Mouse (Mus musculus): ENCODE results near the gene Rev3l. TPM values are rescaled to one million over a fixed set of nuclear protein-coding genes. Genes with fewer than 3 reads are reported as not detected.

Rev3l gene
- polyA plus RNA-seq, 1 experiment from 2014 or later, result 14.9 TPM

GRCm38 (mm10) chr10:39811507-39811906 lies 79.6 kb downstream of the Rev3l start:
- no peaks in the 10 kb centered on the region for H3K4me1 ChIP-seq

GRCm38 (mm10) chr10:39842621-39843020 lies 110.7 kb downstream of the Rev3l start:
- WGBS, result 77% methylated on average over 1 of the region's 1 CpGs
- no peaks in the 10 kb centered on the region for H3K27me3 ChIP-seq
- no peak overlapping the region for H3K27ac ChIP-seq
- peaks cover 39% of the 10 kb centered on the region for H3K36me3 ChIP-seq
- H3K4me2 ChIP-seq (replicated peaks), result no peak overlapping the region
- H3K9ac ChIP-seq, result no peak overlapping the region
- no peak for ATAC-seq (ENCODE audit: low FRiP score, low read depth)
- no peaks in the 10 kb centered on the region for H3K4me1 ChIP-seq
- H3K4me3 ChIP-seq, result no peak overlapping the region
- no peaks in the 10 kb centered on the region for H3K9me3 ChIP-seq

More at GRCm38 (mm10) chr10:39811507-39811906, 79.6 kb downstream of the Rev3l start:
- H3K9ac ChIP-seq, result no peak overlapping the region
- H3K27ac ChIP-seq, result no peak overlapping the region
- no peaks in the 10 kb centered on the region for H3K9me3 ChIP-seq
- WGBS, result 74% methylated on average over 3 of the region's 3 CpGs
- no peak overlapping the region for H3K4me3 ChIP-seq
- no peaks in the 10 kb centered on the region for H3K27me3 ChIP-seq
- no peak for ATAC-seq (ENCODE audit: low FRiP score, low read depth)
- H3K4me2 ChIP-seq (replicated peaks), result no peak overlapping the region
- peaks cover 56% of the 10 kb centered on the region for H3K36me3 ChIP-seq

DNA sequence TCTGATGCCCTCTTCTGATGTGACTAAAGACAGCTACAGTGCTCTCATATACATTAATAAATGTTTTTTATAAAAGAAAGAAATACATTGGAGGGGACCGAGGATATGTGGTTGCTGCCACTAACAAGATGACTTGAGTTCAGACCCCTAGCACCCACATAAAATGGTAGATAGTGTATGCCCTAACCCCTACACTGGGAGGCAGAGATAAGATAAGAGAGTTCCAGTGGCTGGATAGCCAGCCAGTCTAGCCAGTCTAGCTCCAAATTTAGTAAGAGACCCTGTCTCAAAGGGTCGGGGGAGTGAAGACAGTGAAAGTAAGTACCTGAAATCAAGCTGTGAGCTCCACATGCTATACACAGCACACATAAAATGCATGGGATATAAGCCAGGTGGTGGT lies 133.6 kb downstream of the Rev3l start:
- no peak for ATAC-seq (ENCODE audit: low FRiP score, low read depth)
- H3K27ac ChIP-seq, result no peak overlapping the region
- no peaks in the 10 kb centered on the region for H3K27me3 ChIP-seq
- H3K36me3 ChIP-seq, result peaks cover 67% of the 10 kb centered on the region
- H3K4me2 ChIP-seq (replicated peaks), result no peak overlapping the region
- no peaks in the 10 kb centered on the region for H3K4me1 ChIP-seq
- 84% methylated on average over 2 of the region's 2 CpGs for WGBS
- H3K9me3 ChIP-seq, result no peaks in the 10 kb centered on the region
- H3K4me3 ChIP-seq, result no peak overlapping the region
- H3K9ac ChIP-seq, result no peak overlapping the region

- no peak overlapping the region for H3K4me2 ChIP-seq (replicated peaks)
- no peaks in the 10 kb centered on the region for H3K4me1 ChIP-seq
- no peak for ATAC-seq (ENCODE audit: low FRiP score, low read depth)
- no peak overlapping the region for H3K27ac ChIP-seq
- peaks cover 17% of the 10 kb centered on the region for H3K36me3 ChIP-seq
- H3K9me3 ChIP-seq, result no peaks in the 10 kb centered on the region
- H3K9ac ChIP-seq, result no peak overlapping the region
- H3K4me3 ChIP-seq, result no peak overlapping the region
- WGBS, result 63% methylated on average over 3 of the region's 3 CpGs
- no peaks in the 10 kb centered on the region for H3K27me3 ChIP-seq
Observed at GRCm38 (mm10) chr10:39888621-39889020, 156.7 kb downstream of the Rev3l start.

DNA sequence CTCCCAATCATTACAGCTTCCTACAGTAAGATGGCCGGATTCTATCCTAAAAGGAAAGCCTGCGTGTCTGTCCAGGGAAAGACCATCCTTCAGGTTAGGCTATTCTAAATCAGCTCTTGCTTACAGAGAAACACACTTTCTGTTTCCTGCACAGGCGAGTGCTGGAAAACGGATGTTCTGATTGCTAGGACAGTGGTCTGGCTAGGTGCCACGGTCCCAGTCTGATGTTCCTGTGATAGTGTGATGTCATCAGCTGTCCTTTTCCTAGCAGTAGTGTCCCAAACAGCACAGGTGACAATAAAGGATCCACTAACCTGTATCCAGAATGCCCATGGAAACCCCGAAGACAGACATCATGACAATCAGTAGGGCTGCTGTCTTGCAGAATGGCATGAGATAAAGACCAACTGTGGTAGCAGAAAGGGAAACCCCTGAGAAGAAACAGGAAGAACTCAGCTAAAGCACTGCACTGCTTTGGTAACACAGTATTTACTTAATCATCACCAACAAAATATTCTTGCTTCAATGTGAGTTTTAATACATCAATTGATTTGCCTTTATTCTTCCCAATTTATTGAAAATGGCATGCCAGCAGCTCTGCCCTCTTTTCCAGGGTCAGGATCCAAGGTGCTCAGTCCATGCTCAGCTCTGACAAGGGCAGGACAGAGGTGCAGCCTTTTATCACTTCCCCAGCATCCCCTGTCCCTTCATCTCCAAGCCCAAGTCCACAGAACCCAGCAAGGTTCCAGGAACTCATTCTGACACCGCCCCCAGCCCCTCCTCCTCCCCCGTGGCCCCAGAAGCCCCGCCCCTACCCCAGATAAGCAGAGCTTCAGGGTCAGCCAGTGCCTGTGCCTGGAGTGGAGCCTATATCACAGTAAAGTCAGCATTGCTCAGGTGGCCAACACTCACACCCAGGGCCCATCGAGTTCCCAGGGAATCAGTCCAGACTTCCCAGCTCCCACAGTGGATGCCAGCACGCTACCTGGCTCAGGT lies 162.1 kb downstream of the Rev3l start:
- Histone ChIP-seq H3K36me3 (peaks cover 18% of the 10 kb centered on the region), H3K27ac (no peak overlapping the region), H3K9me3 (no peaks in the 10 kb centered on the region), H3K4me1 (peaks cover 7% of the 10 kb centered on the region; the same call in 1 of the 2 replicates), H3K9ac (no peak overlapping the region), H3K4me2 (replicated peaks) (no peak overlapping the region), H3K27me3 (no peaks in the 10 kb centered on the region), H3K4me3 (no peak overlapping the region)
- 72% methylated on average over 11 of the region's 11 CpGs for WGBS
- ATAC-seq (ENCODE audit: low FRiP score, low read depth), result no peak

DNA sequence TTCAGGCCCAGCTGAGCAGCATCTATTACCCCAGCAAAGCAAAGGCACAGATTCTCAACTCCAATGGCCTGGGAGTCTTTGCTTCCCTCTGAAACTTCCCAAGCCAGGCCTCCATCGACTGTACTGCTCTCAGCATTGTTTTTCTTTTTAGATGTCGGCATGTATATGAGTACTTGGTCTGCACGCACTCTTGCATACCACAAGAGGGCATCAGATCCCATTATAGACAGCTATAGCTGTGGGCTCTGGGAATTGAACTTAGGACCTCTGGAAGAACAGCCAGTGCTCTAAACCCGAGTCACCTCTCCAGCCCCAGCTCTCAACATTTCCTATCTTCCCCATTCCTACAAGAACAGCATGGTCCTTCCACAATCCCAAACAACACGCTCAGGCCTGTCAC lies 164.6 kb downstream of the Rev3l start:
- ATAC-seq (ENCODE audit: low FRiP score, low read depth), result no peak
- no peak overlapping the region for H3K4me3 ChIP-seq
- H3K27ac ChIP-seq, result no peak overlapping the region
- H3K9ac ChIP-seq, result no peak overlapping the region
- H3K9me3 ChIP-seq, result no peaks in the 10 kb centered on the region
- peaks cover 12% of the 10 kb centered on the region for H3K36me3 ChIP-seq
- 86% methylated on average over 5 of the region's 5 CpGs for WGBS
- no peaks in the 10 kb centered on the region for H3K27me3 ChIP-seq
- H3K4me1 ChIP-seq, result peaks cover 7% of the 10 kb centered on the region; the same call in 1 of the 2 replicates
- no peak overlapping the region for H3K4me2 ChIP-seq (replicated peaks)

DNA sequence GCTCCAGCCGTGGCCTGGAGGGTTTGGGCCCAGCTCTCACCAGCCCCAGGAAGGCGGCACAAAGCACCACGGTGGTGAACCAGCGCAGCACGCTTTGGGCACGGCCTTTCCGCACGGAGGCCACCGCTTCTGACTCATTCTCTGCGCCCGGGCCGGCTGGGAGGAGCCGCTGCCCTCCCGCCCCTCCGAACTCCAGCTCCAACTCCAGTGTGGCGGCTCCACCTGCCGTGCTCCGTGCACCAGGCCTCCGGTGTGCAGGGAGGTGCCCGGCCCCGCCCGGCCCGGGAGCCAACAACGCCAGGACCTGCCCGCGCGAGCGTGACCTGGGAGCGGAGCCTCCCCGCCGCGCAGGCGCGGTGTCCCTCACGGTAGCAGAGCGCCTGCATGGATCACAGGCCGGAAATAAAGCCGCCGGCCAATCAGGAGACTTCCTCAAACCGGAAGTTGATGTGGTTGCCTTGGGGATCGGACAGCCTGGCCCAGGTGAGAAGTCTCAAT lies 167.0 kb downstream of the Rev3l start, which contains the start of gene Mfsd4b4:
Gene Mfsd4b4 (minus strand): TSS at position 365 of the 498 bp plus-strand sequence.
- WGBS, result under 1% methylated on average over 41 of the region's 41 CpGs
- no peaks in the 10 kb centered on the region for H3K27me3 ChIP-seq
- peaks cover 7% of the 10 kb centered on the region; the same call in 1 of the 2 replicates for H3K4me1 ChIP-seq
- peak within 1 kb of the TSS; percentile 81 for H3K27ac ChIP-seq
- peak within 1 kb of the TSS; percentile 86 for H3K4me2 ChIP-seq (replicated peaks)
- H3K36me3 ChIP-seq, result no peaks in the 10 kb centered on the region
- peak within 1 kb of the TSS; percentile 88 for H3K9ac ChIP-seq
- peak; percentile 96 for ATAC-seq (ENCODE audit: low FRiP score, low read depth)
- peak within 1 kb of the TSS; percentile 72 for H3K4me3 ChIP-seq
- H3K9me3 ChIP-seq, result no peaks in the 10 kb centered on the region

GRCm38 (mm10) chr10:39904191-39904590 lies 172.3 kb downstream of the Rev3l start:
- H3K27ac ChIP-seq, result no peak overlapping the region
- no peak for ATAC-seq (ENCODE audit: low FRiP score, low read depth)

DNA sequence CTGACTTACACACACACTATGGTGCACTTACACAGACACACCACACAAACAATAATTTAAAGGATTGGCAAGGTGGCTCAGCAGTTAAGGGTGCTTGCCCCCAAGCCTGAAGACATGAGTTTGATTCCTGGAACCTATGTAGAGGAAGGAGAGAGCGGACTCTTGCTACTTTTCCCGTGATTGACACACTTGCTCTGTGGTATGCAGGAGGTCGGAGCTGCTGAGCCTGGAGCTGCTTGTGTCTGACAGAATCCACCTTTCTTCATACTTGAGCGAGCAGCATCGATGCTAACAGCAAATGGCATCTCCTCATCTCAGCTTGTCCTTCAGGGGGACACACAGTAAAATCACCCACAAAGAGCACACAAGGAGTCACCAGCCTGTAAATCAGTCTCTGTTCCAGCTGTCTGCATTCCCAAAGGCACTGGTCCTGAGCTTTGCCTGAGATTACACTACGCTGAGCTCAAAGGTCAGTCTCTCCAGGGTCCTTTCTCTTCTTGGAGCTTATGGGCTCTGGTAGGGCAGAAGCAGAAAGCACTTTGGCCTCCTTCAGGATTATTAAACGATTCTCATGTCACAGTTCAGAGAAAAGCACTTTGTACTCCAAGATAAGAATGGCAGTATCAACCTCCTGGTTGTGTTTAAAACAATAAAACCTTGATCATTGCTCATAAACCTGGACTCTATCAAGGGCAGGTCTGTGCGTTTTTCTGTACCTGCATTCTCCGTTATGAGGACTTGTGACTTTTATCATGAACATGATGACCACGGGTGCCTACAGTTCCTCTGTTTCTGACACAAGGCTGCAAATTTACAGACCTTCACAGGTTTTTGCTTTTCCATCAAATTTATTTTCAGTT lies 175.1 kb downstream of the Rev3l start:
- Histone ChIP-seq H3K36me3 (no peaks in the 10 kb centered on the region), H3K27me3 (no peaks in the 10 kb centered on the region), H3K9me3 (no peaks in the 10 kb centered on the region), H3K4me3 (no peak overlapping the region), H3K4me2 (replicated peaks) (no peak overlapping the region), H3K27ac (no peak overlapping the region), H3K9ac (no peak overlapping the region), H3K4me1 (no peaks in the 10 kb centered on the region)
- WGBS, result 70% methylated on average over 10 of the region's 10 CpGs
- ATAC-seq (ENCODE audit: low FRiP score, low read depth), result no peak

More at GRCm38 (mm10) chr10:39904191-39904590, 172.3 kb downstream of the Rev3l start:
- no peaks in the 10 kb centered on the region for H3K27me3 ChIP-seq
- WGBS, result 70% methylated on average over 3 of the region's 3 CpGs
- no peak overlapping the region for H3K4me2 ChIP-seq (replicated peaks)
- H3K9me3 ChIP-seq, result no peaks in the 10 kb centered on the region
- no peaks in the 10 kb centered on the region for H3K36me3 ChIP-seq
- no peak overlapping the region for H3K4me3 ChIP-seq
- no peaks in the 10 kb centered on the region for H3K4me1 ChIP-seq
- H3K9ac ChIP-seq, result no peak overlapping the region

DNA sequence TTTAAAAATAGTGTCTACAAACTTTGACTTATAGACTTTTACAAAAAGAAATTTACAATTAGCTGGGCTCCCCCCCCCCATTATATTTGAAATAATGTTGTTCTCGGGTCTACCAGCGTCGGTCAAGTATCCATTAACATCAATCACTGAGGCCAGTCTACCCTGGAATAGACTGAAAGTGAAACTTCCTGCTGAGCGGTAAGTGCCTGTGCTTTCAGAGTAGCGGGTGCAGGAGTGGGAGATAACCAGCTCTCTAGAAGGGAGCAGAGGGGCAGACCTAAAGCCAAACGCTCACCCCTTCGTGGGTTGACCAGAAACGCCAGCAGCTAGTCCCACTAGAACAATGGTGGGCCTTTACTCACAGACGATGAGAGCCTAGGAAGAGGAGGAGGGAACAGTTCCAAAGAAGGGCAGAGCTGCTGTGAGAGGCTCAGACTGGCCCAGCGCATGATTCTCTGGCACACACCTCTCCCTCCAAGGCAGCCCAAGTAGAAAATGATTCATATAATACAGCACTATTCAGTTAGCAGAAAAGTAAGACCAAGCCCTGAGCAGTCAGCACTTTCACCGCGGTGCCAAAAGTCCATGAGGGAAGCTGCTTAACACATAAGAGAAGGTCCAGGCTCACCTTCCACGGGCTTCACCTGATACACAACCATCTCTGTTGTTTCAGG lies 177.0 kb downstream of the Rev3l start:
- H3K4me2 ChIP-seq (replicated peaks), result no peak overlapping the region
- no peak overlapping the region for H3K27ac ChIP-seq
- no peaks in the 10 kb centered on the region for H3K36me3 ChIP-seq
- no peaks in the 10 kb centered on the region for H3K4me1 ChIP-seq
- no peaks in the 10 kb centered on the region for H3K9me3 ChIP-seq
- no peak for ATAC-seq (ENCODE audit: low FRiP score, low read depth)
- H3K4me3 ChIP-seq, result no peak overlapping the region
- no peaks in the 10 kb centered on the region for H3K27me3 ChIP-seq
- 74% methylated on average over 13 of the region's 13 CpGs for WGBS
- H3K9ac ChIP-seq, result no peak overlapping the region

DNA sequence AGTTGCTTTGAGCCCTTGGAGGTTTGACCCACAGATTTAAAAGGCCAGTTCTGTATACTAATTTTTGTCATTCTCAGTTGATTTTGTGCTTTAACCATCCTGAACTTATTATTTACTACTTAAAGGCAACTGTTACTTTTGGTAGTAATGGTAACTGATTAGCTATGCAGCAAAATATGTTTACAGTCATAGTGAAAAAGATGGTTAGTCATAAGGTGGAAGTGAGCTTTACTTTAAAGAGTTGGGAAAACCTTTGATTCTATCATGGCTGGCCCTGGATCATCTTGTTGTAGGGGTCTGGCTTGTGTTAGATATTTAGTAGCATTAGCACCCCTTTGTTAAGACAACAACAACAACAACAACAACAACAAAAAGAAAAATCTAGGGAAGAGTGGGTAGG lies 180.7 kb downstream of the Rev3l start:
- no peaks in the 10 kb centered on the region for H3K4me1 ChIP-seq
- no peak overlapping the region for H3K9ac ChIP-seq
- no peak overlapping the region for H3K4me2 ChIP-seq (replicated peaks)
- H3K9me3 ChIP-seq, result no peaks in the 10 kb centered on the region
- H3K4me3 ChIP-seq, result no peak overlapping the region
- no peak overlapping the region for H3K27ac ChIP-seq
- H3K36me3 ChIP-seq, result no peaks in the 10 kb centered on the region
- no peak for ATAC-seq (ENCODE audit: low FRiP score, low read depth)
- H3K27me3 ChIP-seq, result no peaks in the 10 kb centered on the region
